Mouse (Mus musculus) gastrocnemius, postnatal 4 days (tissue): ENCODE results near the gene Rlbp1. TPM values are rescaled to one million over a fixed set of nuclear protein-coding genes. Genes with fewer than 3 reads are reported as not detected.
A peak's percentile ranks its signal among the peaks of the same experiment; 100 is the strongest.

Experiments
- DNase-seq, 2 experiments: peaks; one replicate each; pipeline ENCODE4 v3.0.0; 2021 to 2022; ENCODE audit warnings: low spot score in 2 of 2, mixed read lengths in 2 of 2
- long read RNA-seq, 2 experiments: library from polyadenylated mRNA; stranded (forward); transcript quantifications; one replicate each; pipeline ENCODE4 v2.0.0; 2021
- total RNA-seq, 2 experiments: library from RNA; stranded (reverse); gene quantifications; 2 replicates each; pipeline ENCODE4 v1.2.3; 2021

Rlbp1 gene
- total RNA-seq, result not detected
- long read RNA-seq, experiment 1, result 0 reads
- long read RNA-seq, experiment 2, result 0 reads

DNA sequence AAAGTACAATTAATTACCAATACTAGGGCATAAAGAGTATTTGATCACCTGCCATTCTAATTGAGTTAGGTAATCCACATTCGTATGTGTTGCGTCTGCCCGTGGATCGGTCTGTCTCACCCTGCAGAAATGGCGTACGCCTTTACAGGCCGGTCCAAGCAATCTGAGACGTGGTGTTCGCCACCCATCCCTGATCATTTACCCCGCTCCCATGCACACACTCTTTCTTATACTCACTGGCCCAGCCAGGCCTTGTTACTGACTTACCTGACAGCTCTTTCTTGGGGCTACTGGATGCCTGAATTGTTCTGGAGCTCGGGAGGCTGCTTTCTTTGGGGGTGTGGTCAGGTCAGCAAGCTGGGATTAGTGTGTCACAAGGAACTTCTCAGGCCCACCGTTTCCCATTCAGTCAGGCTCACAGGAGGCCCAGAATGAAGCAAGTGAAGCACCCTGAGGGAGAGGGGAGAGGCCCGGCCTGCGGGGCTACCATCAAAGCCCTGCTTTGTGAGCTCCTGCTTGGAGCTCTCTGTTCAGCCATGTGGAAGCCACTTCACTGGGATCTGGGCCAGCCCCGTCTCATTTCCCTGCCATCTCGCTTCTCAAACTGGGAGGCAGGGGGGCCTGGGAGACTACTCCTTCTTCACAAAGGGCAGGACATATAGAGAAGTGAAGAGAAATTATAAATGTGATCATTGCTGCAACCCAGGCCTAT, at the start of gene Rlbp1:
Rlbp1 (minus strand) TSS at position 627 of the 712 bp plus-strand sequence.
- DNase-seq, result no peak

DNA sequence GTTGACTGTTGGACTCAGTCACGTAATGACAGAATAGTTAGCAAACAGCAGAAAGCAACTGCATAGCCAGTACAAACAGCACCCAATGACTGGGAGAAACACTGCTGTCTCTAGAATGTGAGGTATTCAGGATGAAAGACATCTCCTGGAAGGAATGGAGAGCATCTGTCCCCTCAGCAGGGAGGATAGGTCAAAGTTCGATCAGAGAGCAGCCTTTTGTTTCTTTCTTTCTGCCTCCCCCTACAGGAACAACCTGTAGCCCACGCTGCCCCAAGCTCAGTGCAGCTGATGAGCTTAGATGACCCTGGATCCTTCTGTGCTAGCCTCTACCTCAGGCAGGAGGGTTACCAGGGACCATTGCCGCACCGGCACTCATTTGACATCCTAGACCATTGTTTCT, 41.4 kb upstream of the Rlbp1 start:
- DNase-seq, result no peak

DNA sequence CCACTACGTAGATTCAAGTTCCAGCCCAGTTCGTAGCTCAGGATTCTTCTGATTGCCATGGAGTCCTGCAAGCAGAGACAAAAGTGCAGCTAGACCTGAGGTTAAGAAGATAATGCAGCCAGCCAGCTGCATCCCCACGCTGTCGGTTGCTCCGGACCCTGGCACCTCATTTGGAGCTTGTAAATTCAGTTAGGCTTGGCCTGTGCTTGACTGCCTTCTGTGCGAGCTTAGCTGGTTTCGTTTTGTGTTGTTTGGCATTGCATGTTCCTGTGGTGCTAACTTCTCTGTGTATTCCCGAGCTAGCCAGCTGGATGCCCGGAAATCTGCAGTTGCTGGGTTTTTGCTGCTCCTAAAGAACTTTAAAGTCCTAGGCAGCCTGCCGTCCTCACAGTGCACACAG, 39.0 kb upstream of the Rlbp1 start:
- DNase-seq, result no peak

DNA sequence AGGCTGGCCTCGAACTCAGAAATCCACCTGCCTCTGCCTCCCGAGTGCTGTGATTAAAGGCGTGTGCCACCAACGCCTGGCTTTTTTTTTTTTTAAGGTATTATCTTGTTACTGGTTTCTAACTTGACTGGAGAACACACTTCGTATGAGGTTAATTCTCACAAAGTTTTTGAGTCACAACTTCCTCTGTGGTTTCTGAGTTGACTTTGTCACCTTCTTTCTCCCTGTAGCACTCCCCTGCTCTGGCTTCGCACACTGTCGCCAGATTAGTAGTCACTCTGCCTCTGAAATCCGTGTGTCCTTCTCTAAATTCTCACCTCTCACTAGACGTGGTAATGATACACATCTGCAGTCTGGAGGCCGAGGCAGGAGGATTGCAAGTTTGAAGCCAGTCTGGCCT, 36.0 kb upstream of the Rlbp1 start:
- no peak for DNase-seq

DNA sequence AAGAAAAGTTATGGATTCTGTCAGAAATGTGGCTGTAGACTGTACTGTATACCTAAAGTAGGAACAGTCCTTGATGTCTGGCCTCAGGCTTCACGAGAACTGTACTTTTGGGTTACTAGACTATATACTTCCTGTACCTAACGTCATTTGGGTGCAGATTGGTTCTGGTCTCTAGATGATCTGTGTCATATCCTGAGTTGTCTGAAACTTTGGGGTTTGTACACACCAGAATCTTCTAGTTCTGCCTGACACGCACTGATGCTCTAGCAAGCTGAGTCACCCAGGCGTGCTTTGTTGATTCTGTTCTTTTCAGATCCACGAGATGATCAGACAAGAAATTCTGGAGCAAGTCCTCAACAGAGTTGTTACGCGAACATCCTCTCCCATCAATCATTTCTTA, 33.1 kb upstream of the Rlbp1 start:
- no peak for DNase-seq

DNA sequence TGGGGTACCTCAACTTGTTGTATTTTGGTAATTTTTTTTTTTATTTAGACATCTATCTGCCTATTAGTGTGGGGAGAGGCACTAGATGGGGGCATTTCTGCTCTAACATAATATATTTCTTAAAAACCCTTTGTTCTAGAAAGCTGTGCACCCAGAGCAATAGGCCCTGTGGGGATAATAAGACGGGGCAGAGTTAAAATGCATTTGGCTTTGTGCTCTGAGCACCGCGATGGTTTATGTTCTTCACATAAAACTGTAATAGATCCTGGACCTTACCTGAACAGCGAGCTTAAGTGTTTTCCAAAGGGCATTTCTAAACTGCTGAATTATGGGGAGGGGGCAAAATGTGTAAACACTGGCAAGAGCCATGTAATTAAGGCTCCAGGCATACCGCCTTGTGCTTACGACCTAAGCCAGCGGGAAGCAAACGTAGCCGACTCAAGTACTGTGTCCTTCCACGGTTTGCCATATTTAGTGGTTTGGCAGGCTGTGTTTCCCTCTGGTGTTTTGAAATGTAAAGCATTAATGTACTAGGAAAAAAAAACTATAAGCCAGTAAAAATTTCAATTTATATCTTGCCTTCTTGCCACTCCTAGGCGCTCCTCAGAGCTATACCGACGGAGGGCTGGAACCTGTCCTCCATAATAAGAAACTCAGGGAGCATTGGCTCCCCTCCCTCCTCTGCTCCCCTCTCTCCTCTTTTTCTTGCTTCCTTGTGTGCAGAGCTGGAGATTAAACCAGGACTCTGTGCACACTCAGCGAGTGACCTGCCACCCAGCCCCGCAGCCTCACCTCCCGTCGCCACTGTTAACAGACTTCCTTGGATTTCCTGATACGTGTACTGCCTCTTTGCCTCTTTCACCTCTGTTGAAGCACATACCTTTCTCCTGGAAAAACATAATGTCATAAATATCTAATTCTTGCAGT, 27.9 kb upstream of the Rlbp1 start:
- DNase-seq, result no peak

DNA sequence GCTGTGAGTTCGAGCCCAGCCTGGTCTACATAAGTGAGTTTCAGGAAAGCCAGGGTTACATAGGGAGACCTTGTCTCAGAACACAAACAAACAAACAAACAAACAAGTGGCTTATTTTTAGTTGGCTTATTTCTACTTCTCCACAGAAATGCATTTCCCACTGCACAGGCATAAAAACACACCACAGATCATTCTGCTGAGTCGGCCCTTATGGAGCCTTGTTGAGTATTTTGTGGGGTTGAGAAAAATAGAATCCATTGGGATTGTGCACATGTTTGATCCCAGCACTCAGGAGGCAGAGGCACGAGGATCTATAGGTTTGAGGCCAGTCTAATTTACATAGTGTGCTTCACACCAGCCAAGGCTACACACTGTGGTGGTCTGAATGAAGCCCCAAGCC, 13.4 kb upstream of the Rlbp1 start:
- DNase-seq, result no peak

DNA sequence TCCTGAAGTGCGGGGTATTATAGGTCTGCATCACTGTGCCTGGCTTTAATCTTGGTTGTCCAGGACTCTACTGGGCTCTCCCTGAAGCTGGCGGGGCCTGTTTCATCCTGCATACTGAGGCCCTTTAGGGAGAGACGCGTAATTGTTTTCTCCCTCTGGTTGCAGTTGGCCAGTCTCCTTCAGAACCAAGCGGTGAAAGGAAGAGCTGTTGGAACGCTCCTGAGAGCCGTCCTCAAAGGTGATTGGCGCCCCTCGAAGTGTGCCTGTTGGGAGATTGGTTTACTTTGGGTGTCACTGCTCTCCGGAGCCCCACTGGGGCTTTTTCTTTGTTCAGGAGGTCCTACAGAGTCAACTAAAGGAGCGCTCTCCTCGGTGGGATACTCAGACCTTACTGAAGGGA, 12.1 kb upstream of the Rlbp1 start:
- no peak for DNase-seq

DNA sequence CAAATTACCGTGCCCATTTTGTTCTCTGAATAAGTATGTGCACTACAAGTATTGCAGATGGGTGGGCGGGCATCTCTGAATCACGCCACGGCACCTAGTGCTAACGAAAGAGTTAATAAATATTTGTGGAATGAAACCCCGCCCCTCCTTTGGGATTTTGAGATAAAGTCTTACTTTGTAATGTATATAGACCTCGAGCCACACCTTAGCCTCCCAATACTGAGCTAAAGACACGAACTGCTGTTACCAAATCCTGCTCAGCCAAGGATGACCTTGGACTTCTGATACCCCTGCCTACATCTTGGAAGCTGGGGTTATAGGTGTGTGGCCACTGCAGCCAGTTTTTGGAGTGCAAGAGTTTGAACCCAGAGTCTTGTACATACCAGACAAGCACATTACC, 11.6 kb upstream of the Rlbp1 start:
- no peak for DNase-seq

DNA sequence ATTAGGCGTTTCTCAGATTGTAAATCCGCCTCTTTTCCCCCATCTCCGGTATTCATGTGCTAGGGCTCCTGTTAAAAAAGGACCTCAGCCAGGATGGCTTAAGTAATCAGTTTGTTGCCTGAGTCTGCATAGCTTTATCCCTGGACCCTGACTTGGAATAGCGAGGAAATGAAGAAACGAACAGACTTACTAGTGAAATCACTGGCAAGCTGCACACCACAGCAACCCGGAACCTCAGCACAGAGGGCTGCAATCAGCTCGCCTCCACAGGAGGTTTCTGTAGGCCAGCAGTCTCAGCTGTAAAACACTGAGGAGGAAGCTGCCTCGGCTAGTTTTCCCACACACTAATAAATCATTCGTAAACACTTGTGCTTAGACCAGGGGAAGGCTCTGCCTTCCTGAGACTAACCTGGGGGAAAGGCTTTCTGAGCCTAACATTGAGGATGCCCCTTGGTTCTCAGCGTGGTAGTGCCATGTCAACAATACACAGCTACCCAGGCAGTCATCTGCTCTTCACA, 10.7 kb upstream of the Rlbp1 start:
- no peak for DNase-seq

DNA sequence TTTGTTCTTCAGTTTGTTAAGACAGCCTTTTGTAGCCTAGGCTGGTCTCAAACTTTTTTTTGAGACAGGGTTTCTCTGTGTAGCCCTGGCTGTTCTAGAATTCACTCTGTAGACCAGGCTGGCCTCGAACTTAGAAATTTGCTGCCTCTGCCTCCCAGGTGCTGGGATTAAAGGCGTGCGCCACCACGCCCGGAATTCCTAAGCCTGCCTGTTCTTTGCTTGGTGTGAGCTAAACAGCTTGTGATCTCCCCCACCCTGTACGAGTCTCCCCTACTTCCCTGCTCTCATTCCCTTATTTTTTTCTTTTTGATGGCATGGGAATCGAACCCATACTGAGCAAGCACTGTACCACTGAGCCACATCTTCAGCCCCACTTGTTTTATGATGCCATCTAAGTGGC, 8.3 kb upstream of the Rlbp1 start:
- no peak for DNase-seq

DNA sequence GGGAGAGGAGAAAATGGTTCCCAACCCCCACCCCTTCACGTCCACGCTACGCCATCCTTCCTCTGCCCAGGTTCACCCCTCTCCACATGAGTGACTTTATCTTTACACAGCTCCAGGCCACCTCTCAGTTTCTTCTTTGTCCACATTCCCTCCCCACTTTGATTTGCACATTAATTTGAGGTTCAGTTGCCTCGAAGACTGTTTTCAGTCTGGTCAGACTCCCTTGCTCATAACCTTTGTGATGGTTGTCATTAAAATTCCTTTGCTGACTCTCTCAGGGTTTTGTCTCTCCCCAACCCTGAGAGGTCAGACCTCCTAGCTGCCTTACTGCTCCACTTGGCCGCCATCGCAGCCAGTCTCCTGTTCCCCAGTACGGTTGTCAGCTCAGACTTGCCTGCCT, 7.8 kb upstream of the Rlbp1 start:
- DNase-seq, result no peak

DNA sequence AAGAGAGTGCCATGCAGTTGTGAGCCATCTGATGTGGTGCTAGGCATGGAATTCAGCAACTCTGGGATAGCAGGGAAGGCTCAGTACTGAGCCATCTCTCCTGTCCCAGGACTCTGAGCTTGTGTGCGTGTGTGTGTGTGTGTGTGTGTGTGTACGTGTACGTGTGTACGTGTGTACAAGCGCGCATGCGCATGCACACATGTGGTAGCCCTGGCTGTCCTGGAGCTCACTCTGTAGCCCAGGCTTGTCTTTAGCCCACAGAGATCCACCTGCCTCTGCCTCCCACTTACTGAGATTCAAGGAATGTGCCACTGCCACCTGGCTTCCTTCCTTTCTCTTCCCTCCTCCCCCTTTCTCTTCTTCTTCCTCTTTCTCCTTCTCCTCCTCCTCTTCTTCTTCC, 7.1 kb upstream of the Rlbp1 start:
- DNase-seq, result no peak

DNA sequence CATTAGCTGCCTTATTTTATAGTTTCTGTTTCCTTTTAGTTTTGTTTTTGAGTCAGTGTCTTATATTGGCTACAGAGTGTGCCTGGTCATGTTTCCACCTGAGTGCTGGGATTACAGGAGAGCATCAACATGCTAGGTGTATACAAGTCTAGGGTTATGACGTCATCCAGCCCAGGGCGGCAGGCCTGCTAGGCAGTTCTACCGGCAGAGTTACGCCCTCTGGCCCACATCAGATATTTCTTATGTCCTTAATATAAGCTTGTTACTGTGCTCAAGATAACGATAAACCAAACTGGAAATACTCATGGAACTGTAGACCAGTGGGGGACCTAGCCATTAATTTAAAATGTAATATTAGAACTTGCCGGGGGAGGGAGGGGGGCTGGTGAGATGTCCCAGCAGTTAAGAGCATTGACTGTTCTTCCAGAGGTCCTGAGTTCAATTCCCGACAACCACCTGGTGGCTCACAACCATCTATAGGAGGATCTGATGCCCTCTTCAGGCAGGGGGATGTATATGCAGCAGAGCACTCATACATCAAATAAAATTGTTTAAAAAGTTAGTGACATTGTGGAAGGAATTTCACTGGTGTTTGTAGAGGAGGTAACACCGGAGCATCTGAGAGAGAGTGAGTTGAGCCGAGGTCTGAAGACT, 6.1 kb upstream of the Rlbp1 start:
- DNase-seq, result no peak

DNA sequence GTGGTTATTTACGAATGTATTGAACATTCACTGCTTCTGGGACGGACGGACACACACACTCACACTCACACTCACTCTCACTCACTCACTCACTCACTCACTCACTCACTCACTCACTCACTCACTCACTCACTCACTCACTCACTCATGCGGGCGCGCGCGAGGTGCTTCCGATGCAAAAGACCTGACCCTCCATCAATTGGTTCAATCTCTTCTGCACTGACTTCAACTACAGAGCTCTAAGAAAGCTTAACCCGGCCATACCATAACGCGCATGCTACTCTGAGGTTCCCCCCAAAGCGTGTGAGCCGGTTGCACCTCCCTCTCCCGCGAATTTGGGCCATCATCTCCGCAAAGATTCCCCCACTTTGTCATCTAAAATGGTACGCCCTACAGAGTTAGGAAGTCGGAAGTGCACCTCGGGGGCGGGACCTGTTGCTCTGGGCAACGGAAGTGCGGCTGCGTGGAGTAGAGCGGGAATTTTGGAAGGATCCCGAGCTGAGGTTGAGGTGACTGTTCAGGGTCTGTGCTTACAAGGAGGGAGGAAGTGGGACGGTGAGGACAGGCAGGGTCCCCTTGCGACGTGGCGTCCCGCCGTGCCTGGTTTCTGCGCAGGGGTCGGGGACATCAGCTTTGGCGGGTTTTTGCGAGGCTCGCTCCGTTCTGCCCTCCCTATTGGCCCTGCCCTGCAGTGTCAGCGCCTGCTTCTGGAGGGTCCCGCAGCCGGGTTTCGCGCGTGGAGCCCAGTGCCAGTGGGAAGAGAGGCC, 5.2 kb upstream of the Rlbp1 start, which contains the start of gene Fanci:
Fanci (plus strand) TSS at position 47 of the 767 bp plus-strand sequence.
- DNase-seq, result peak; percentile 91 to 96

DNA sequence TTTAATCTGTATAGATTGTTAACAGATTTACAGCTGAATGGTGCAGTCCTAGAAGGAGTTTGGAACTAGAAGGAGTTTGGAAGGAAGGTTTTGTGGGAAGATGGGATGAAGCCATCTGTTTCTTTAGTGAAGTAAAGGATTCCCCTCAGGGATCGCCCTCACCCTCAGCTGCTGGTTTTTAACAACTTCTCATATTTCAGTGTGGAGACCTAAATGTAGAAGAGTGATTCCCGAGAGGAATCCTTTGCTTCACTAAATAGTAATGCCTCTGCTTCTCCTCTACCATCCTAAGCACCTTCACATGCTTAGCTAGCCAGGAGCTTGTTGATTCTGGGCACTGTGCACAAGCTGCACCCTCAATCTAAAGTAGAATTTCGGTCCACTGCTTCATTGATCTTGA, 4.6 kb upstream of the Rlbp1 start:
- DNase-seq, result no peak

DNA sequence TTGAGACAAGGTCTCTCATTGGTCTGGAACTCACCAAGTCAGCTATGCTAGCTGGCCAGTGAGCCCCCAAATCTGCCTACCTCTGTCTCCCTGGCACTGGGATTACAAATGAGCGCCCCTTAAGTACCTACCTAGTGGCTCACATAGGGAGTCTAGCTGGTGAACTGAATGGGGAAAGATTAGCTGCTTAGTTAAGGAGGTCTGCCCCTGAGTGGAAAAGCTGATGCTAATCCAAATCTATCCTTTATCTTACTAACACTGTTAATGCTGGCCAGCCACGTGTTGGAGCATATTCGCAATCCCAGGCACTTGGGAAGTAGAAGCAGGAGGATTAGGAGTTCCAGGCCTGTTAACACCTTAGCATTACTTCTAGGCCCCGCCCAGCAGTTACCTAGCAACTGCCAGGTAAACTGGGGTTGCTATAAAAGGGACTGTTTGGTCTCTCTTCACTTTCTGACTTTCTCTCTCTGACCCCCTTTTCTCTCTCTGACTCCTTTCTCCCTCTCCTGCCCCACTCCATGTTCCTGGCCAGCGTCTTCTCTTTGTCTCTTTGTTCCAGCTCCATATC, 3.4 kb upstream of the Rlbp1 start:
- no peak for DNase-seq

DNA sequence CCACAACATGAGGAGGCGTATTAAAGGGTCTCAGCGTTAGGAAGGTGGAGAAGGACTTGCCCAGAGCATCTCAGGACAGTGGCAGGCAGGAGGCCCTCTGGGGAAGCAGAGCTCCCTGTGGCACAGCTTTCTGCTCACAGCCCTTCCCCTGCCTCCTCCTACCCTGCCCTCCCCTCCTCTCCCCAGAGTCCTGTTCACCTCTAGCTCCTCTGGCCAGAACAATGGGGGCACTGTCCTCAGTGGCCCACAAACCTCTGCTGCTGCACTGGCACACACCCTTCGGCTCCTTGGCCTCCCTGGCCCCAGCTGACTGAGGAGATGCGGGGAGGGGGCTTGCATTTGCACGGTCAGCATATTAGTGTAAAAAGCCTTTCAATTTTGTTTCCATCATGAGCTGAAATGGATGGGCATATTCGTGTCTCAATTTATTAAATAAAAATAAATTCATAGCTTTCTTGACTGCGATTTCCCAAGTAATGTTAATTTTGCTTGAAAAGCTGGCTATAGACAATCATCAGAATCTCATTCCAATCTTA, 1.9 kb upstream of the Rlbp1 start:
- DNase-seq, result no peak

DNA sequence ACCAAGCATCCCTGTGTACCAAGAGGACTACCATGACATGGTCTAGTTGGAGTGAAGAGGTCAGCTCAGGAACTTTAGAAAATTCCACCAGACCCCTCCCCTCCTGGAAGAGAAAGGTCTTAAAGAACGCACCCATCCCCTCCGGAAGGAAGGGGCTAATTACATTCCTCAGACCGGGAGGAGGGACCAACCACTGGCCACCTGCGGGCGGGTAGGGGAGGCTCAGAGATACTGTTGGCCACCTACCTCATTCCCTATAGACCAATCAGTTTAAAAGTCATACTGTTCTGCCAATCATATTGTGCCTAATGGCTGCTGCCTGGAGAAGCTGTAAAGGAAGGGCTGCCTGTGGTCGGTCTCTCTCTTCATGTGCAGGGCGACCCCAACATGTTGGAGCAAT, 1.1 kb upstream of the Rlbp1 start:
- DNase-seq, result no peak

DNA sequence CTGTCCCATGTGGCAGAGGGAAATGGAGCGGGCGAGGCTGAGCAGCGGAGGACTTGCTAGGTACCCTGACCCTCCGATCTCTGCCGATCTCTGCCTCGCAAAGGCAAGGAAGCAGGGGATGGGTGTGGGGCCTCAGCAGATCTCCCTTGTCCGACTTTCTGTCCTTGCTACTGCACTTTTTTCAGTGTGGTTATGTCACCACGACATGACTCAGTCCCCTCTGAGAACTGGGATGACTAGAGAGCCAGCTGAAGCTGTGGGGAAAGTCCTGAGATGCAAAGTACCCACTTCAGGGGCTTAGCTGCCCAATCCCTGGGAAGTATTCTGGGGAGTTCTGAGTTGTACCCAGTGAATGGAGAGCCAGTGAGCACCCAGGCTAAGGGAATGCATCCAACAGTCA, 292 bp upstream of the Rlbp1 start:
- no peak for DNase-seq
